Mouse (Mus musculus): ENCODE data around the gene Srrd.
"Not testable (repeated sequence)": the region's sequence is repeated elsewhere in the genome, so short reads cannot be mapped to it uniquely, and the experiment has no call there.

GRCm38 (mm10) chr5:112319343-112319742 lies 23.5 kb downstream of the Srrd start:
- not testable (repeated sequence) for TF ChIP-seq GATA1, TAL1 (IDR thresholded peaks at IDR 0.05; ENCODE audit: low read length)
